Mouse (Mus musculus) CH12.LX (cell line): ENCODE measurements around the gene Ncoa3.

ENCODE experiments used
- CTCF ChIP-seq, 2 experiments: IDR thresholded peaks in 1 of 2; conservative IDR thresholded peaks in 1 of 2; 2 replicates each; pipeline ENCODE4 v1.5.1; 2011 to 2012; ENCODE audit warnings: low read depth in 2 of 2, low read length in 2 of 2, improper control_type of control experiment in 1 of 2, inconsistent platforms in 1 of 2, mild to moderate bottlenecking in 1 of 2, moderate library complexity in 1 of 2
- EP300 ChIP-seq: IDR thresholded peaks from 2 replicates; pipeline ENCODE4 v1.6.1; 2011; ENCODE audit warnings: low read length, improper control_type of control experiment

DNA sequence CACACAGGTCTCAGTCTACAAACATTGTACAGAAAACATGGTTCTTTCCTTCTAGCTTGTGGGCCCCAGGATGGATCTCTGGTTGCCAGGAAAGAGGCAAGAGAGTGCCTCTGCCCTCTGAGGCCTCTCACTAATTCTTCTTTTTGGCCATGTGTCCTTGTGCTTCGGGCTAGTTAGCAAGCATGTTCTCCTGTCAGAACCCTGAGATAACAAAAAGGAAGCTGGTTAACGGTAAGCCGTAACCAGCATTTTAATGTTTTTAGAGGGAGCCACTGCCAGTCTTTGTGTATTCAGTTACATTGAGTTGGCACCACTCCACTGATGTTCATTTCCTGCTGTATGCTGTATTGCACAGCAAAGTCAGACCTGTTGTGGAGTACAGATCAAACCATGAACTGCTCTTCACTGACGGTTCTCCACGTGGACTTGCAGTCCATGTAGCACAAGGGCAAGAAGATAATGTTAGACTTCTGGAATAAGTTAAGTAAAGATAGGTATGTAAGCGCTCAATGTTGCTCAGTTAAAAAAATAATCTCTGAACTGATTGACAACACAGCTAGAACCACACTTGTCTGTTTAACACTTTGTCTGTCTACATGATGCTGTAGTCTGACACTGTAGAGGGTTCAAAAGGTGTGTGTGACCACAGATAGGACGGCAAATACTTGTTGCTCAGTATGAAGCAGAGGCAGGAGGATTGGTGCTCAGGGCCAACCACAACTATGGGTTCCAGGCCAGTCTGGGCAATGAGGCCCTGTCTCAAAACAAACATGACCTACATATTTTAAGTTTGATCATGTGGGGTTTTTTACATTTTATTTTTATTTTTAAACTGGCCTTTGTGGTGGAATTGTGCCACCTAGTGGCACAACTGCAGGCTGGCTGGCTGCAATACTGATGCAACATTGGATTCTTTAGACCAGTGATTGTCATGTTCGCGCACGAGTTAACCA, 53.4 kb downstream of the Ncoa3 start:
- TF ChIP-seq EP300 (no peak), CTCF (conservative IDR thresholded peaks at IDR 0.05 in 1 of 2, IDR thresholded peaks at IDR 0.05 in 1 of 2; ENCODE audit: low read depth in 2 of 2, low read length in 2 of 2) (peak; percentile 76 to 89)
